Mouse (Mus musculus) cerebellum, adult 8-10 months (tissue): ENCODE results near the gene Fam92b.

Source experiments
- DNase-seq: peaks from one replicate; pipeline ENCODE4 v3.0.0; 2022

Gene Fam92b

GRCm38 (mm10) chr8:120146051-120146450 lies 31.2 kb downstream of the Fam92b start:
- DNase-seq: no peak

- peak; percentile 58 for DNase-seq
Measured at GRCm38 (mm10) chr8:120144652-120145301, 32.5 kb downstream of the Fam92b start.

- peak; percentile 57 for DNase-seq
Measured at GRCm38 (mm10) chr8:120143911-120144651, 33.2 kb downstream of the Fam92b start.

- no peak for DNase-seq
Measured at GRCm38 (mm10) chr8:120140769-120141168, 36.5 kb downstream of the Fam92b start.

- no peak for DNase-seq
Measured at GRCm38 (mm10) chr8:120138958-120139357, 38.3 kb downstream of the Fam92b start.

- peak; percentile 68 for DNase-seq
Measured at GRCm38 (mm10) chr8:120136618-120137017, 40.6 kb downstream of the Fam92b start.

GRCm38 (mm10) chr8:120135687-120136086 lies 41.6 kb downstream of the Fam92b start:
- DNase-seq: no peak

GRCm38 (mm10) chr8:120133169-120133568 lies 44.1 kb downstream of the Fam92b start:
- peak; percentile 91 for DNase-seq

GRCm38 (mm10) chr8:120131158-120131557 lies 46.1 kb downstream of the Fam92b start:
- no peak for DNase-seq

GRCm38 (mm10) chr8:120129547-120129946 lies 47.7 kb downstream of the Fam92b start:
- no peak for DNase-seq

- no peak for DNase-seq
Measured at GRCm38 (mm10) chr8:120126357-120127161, 50.7 kb downstream of the Fam92b start.

GRCm38 (mm10) chr8:120124836-120125389 lies 52.4 kb downstream of the Fam92b start:
- no peak for DNase-seq

GRCm38 (mm10) chr8:120124261-120124660 lies 53.0 kb downstream of the Fam92b start:
- no peak for DNase-seq

GRCm38 (mm10) chr8:120120951-120121350 lies 56.3 kb downstream of the Fam92b start:
- no peak for DNase-seq

- DNase-seq: no peak
Measured at GRCm38 (mm10) chr8:120119931-120120330, 57.3 kb downstream of the Fam92b start.

- no peak for DNase-seq
Measured at GRCm38 (mm10) chr8:120119429-120119828, 57.8 kb downstream of the Fam92b start.

- DNase-seq: no peak
Measured at GRCm38 (mm10) chr8:120118847-120119246, 58.4 kb downstream of the Fam92b start.

- DNase-seq: no peak
Measured at GRCm38 (mm10) chr8:120118162-120118561, 59.1 kb downstream of the Fam92b start.

GRCm38 (mm10) chr8:120116600-120116999 lies 60.7 kb downstream of the Fam92b start:
- DNase-seq: no peak
